Mouse (Mus musculus): ENCODE measurements at regions not wholly inside any gene's neighbourhood (a gene's known extent, or its start where the extent isn't known, plus 50 kb on each side); places are given as distances from the start of the nearest gene placed in this dataset.

DNA sequence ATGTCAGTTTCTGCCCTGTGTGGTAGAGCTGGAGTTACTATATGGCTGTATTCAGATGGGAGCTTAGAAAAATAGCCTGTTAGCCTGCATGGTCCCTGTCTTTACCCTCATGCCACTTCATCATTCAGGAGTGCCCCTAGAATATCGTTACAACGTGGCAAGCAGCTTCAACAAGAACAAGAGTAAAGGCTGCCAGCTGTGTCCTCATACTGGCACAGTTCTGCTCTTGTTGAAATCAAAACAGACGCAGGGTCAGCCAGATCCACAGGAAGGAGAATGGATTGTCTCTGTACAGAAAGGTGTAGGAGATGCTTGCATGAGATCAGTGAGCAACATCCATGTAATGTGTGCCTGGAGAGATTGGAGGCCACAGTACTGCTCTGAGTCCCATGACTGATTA lies 122.4 kb upstream of the Jade1 start:
- H3K4me3 ChIP-seq (ENCODE audit: low read depth, low read length), result no peak overlapping the region
- no peak for ATAC-seq (ENCODE audit: low read depth)
- H3K27ac ChIP-seq (ENCODE audit: low read length), result no peak overlapping the region
- H3K4me2 ChIP-seq (ENCODE audit: low read depth, low read length), result no peak overlapping the region
- no peaks in the 10 kb centered on the region for H3K9me3 ChIP-seq (replicated peaks; ENCODE audit: control insufficient read depth, low read length)
- no peaks in the 10 kb centered on the region for H3K36me3 ChIP-seq (ENCODE audit: control insufficient read depth, insufficient read depth)
- no peaks in the 10 kb centered on the region for H3K27me3 ChIP-seq (ENCODE audit: control insufficient read depth, insufficient read depth, low read depth, low read length)
- H3K9ac ChIP-seq (ENCODE audit: low read depth, low read length), result no peak overlapping the region
- H3K4me1 ChIP-seq (ENCODE audit: control insufficient read depth, low read depth, low read length), result no peaks in the 10 kb centered on the region
- WGBS (ENCODE audit: insufficient replicate concordance), result 60% methylated on average over 3 of the region's 3 CpGs

DNA sequence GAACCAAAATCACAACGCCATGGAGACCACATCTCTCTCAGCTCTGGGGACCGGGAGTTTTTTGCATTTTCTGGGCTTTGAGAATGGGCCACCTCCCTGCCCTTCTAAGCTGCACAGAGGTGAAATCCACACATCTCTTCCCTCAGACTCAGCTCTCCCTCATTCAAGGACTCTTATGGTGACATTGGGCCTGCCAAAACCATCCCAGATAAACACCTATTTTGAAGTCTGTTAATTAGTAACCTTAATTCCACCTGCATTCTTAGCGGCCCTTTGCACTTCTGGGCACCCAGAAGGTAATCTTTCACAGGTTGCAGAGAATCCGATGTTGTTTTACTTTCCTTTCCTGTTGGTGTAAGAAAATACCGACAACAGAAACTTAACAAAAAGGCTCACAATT lies 123.2 kb upstream of the Jade1 start:
- ATAC-seq (ENCODE audit: low read depth), result no peak
- WGBS (ENCODE audit: insufficient replicate concordance), result 60% methylated on average over 5 of the region's 5 CpGs
- H3K27ac ChIP-seq (ENCODE audit: low read length), result no peak overlapping the region

DNA sequence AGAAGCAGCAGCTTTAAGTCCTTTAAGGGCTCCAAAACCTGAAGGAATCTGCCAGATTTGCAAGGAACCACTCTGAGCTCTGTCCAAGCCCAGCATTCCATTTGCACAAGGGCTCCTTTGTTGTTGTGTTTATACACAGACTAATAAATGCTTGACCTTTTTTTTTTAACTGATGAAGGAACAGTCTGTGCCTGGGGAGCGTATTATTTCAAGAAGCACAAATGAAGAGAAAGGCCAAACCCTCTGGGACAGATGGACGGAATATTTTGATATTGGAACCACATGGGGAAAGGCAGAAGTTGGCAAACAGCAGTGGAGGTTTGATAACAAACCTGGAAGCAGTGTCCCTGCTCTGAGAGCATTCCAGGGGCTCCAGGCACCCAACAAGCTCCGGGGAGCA lies 125.3 kb upstream of the Jade1 start:
- WGBS (ENCODE audit: insufficient replicate concordance), result 56% methylated on average over 3 of the region's 3 CpGs

More for the DNA sequence above, 123.2 kb upstream of the Jade1 start:
- Histone ChIP-seq H3K27me3 (ENCODE audit: control insufficient read depth, insufficient read depth, low read depth, low read length) (no peaks in the 10 kb centered on the region), H3K4me2 (ENCODE audit: low read depth, low read length) (no peak overlapping the region), H3K9me3 (replicated peaks; ENCODE audit: control insufficient read depth, low read length) (no peaks in the 10 kb centered on the region), H3K9ac (ENCODE audit: low read depth, low read length) (no peak overlapping the region), H3K36me3 (ENCODE audit: control insufficient read depth, insufficient read depth) (no peaks in the 10 kb centered on the region), H3K4me1 (ENCODE audit: control insufficient read depth, low read depth, low read length) (no peaks in the 10 kb centered on the region), H3K4me3 (ENCODE audit: low read depth, low read length) (no peak overlapping the region)

DNA sequence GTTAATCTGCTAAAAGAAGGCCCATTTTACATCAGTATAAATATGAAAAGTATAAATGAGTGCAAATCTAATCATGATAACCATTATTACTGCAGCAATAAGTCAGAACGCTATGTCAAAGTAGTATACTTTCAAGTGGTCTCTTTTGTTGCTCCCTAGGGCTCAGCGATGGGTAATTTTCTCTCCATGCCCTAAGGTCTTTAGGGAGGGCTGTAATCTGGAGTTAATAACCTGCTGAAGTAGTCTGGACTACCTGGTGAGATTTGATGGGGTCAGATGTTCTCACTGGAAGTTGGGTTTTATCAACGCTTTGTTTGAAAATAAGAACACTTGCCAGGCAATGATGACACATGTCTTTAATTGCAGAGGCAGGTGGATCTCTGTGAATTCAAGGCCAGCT lies 128.6 kb upstream of the Jade1 start:
- Histone ChIP-seq H3K4me3 (ENCODE audit: low read depth, low read length) (no peak overlapping the region), H3K9me3 (replicated peaks; ENCODE audit: control insufficient read depth, low read length) (no peaks in the 10 kb centered on the region), H3K27me3 (ENCODE audit: control insufficient read depth, insufficient read depth, low read depth, low read length) (no peaks in the 10 kb centered on the region), H3K9ac (ENCODE audit: low read depth, low read length) (no peak overlapping the region), H3K27ac (ENCODE audit: low read length) (no peak overlapping the region), H3K4me1 (ENCODE audit: control insufficient read depth, low read depth, low read length) (no peaks in the 10 kb centered on the region), H3K36me3 (ENCODE audit: control insufficient read depth, insufficient read depth) (no peaks in the 10 kb centered on the region), H3K4me2 (ENCODE audit: low read depth, low read length) (no peak overlapping the region)
- 72% methylated on average over 3 of the region's 3 CpGs for WGBS (ENCODE audit: insufficient replicate concordance)
- no peak for ATAC-seq (ENCODE audit: low read depth)

More for the DNA sequence above, 125.3 kb upstream of the Jade1 start:
- H3K4me1 ChIP-seq (ENCODE audit: control insufficient read depth, low read depth, low read length), result no peaks in the 10 kb centered on the region
- no peaks in the 10 kb centered on the region for H3K36me3 ChIP-seq (ENCODE audit: control insufficient read depth, insufficient read depth)
- no peak overlapping the region for H3K4me2 ChIP-seq (ENCODE audit: low read depth, low read length)
- no peak overlapping the region for H3K27ac ChIP-seq (ENCODE audit: low read length)
- H3K9ac ChIP-seq (ENCODE audit: low read depth, low read length), result no peak overlapping the region
- ATAC-seq (ENCODE audit: low read depth), result no peak
- no peaks in the 10 kb centered on the region for H3K9me3 ChIP-seq (replicated peaks; ENCODE audit: control insufficient read depth, low read length)
- no peak overlapping the region for H3K4me3 ChIP-seq (ENCODE audit: low read depth, low read length)
- no peaks in the 10 kb centered on the region for H3K27me3 ChIP-seq (ENCODE audit: control insufficient read depth, insufficient read depth, low read depth, low read length)

DNA sequence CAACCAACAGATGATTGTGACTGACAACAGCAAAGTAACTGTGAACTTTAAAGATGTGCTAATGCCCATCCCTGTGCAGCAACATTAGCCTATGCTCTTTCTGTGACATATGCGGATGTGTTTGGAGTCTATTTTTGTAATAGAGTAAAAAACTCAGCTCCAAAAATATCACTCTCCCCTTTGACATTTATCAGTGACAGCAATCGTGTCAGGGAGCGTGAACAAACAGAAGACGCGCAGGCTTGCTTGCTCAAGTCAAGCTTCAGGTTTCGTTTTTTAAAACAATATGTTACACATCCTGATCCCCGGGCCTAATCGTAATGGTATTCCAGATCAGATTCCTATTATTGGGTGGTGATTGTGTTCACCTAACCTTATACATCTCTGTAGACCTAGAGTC lies 129.7 kb upstream of the Jade1 start:
- H3K27me3 ChIP-seq (ENCODE audit: control insufficient read depth, insufficient read depth, low read depth, low read length), result no peaks in the 10 kb centered on the region
- H3K4me1 ChIP-seq (ENCODE audit: control insufficient read depth, low read depth, low read length), result no peaks in the 10 kb centered on the region
- no peak overlapping the region for H3K4me3 ChIP-seq (ENCODE audit: low read depth, low read length)
- ATAC-seq (ENCODE audit: low read depth), result no peak
- H3K4me2 ChIP-seq (ENCODE audit: low read depth, low read length), result no peak overlapping the region
- WGBS (ENCODE audit: insufficient replicate concordance), result 71% methylated on average over 8 of the region's 8 CpGs
- no peaks in the 10 kb centered on the region for H3K9me3 ChIP-seq (replicated peaks; ENCODE audit: control insufficient read depth, low read length)
- no peaks in the 10 kb centered on the region for H3K36me3 ChIP-seq (ENCODE audit: control insufficient read depth, insufficient read depth)
- no peak overlapping the region for H3K9ac ChIP-seq (ENCODE audit: low read depth, low read length)
- no peak overlapping the region for H3K27ac ChIP-seq (ENCODE audit: low read length)

DNA sequence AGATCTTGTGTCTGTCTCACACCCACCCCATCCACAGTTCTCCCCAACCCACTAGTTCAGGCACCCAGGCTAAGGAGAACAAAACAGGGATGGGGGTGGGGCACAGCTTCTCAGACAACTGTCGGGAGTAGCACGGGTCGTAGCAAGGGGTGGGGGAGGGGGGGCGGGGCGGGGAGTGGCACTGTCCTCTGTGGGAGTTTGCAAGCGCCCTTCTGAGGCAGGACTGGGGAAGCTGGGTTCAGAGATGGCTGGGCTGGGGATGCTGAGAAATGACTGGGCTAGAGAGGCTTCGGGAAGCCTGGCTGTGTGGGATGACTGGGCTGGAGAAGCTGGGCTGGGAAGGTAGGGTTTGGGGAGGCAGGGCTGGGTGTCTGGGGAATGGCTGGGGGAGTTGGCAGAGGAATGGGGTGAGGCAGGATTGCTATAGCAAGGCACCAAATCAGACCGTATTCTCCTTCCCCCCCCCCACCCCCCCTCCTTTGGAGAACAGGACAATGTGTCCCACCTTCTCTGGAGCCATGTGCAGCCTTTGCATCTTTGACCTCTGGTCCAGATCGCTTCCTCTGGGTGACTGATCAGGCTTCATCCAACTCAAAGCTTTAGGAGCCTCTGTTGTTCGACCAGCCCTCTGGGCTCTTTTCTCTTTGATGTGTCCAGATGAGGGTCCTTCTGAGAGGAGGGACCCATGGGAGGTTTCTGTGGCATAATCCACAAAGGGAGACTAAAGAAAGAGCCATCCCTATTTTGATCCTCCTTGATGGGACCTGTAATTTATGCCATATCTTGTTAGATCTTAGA lies 131.2 kb upstream of the Jade1 start:
- 13% methylated on average over 10 of the region's 10 CpGs for WGBS (ENCODE audit: insufficient replicate concordance)
- no peak overlapping the region for H3K4me3 ChIP-seq (ENCODE audit: low read depth, low read length)
- ATAC-seq (ENCODE audit: low read depth), result no peak

DNA sequence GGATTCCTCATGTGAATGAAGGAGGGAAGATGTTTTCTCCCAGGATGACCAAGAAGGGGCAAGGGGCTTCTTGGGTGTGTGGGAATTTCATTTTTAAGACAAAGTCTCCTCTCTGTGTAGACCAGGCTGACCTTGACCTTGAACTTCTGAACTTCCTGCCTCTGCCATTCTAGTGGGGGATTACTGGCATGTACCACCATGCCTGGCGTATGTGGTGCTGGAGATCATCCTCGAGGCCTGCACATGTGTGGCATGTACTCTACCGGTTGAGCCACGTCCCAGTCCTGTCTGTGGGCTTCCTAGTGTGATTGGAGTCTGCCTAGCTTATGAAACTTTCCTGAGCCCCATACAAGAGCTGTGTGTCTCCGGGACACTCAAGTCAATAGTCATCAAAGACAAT lies 131.9 kb upstream of the Jade1 start:
- 47% methylated on average over 5 of the region's 5 CpGs for WGBS (ENCODE audit: insufficient replicate concordance)
- no peak for ATAC-seq (ENCODE audit: low read depth)
- H3K4me2 ChIP-seq (ENCODE audit: low read depth, low read length), result no peak overlapping the region

More for the DNA sequence above, 131.2 kb upstream of the Jade1 start:
- no peaks in the 10 kb centered on the region for H3K9me3 ChIP-seq (replicated peaks; ENCODE audit: control insufficient read depth, low read length)
- no peaks in the 10 kb centered on the region for H3K27me3 ChIP-seq (ENCODE audit: control insufficient read depth, insufficient read depth, low read depth, low read length)
- H3K27ac ChIP-seq (ENCODE audit: low read length), result no peak overlapping the region
- H3K9ac ChIP-seq (ENCODE audit: low read depth, low read length), result no peak overlapping the region
- no peak overlapping the region for H3K4me2 ChIP-seq (ENCODE audit: low read depth, low read length)
- no peaks in the 10 kb centered on the region for H3K4me1 ChIP-seq (ENCODE audit: control insufficient read depth, low read depth, low read length)
- H3K36me3 ChIP-seq (ENCODE audit: control insufficient read depth, insufficient read depth), result no peaks in the 10 kb centered on the region

DNA sequence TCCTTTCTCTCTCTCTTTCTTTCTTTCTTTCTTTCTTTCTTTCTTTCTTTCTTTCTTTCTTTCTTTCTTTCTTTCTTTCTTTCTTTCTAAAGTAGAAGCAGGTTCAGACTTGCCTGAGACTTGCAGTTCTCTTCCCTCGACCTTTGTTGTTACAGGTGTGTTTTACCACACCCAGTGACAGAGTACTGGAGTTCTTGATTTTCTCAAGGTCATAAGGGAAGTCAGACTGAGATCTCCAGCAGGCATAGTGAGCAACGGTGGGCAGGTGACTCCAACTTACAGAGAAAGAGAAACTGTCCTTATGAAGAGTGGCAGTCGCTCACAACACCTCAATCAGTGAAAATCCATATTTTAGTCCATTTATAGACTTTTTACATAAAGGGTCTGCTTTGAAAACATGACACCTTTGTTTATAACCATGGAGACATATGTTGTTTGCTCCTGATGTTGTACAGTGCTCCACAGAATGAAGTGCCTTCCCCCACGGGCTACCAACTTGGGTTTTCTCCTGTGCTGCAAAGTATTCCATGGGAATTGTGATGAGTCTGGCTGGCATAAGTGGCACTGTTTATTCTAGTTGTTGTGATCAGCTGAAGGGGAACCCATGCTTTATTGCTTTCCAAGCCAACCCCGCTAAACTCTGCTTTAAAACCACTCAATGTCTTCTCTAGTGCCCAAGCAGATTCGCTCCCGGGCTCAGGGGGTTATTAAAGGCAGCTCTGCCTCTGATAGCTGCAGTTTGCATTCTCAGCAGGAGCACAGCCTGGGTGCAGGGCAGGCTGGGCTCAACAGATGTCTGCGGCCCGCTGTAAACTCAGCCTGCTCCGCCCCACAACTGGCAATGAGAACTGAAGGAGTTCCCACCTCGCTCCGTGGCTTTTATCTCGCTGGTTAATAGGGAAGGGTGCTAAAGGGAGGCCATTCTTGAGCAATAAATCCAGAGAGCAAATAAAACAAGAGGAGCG lies 132.6 kb upstream of the Jade1 start:
- Histone ChIP-seq H3K4me2 (ENCODE audit: low read depth, low read length) (no peak overlapping the region), H3K4me1 (ENCODE audit: control insufficient read depth, low read depth, low read length) (no peaks in the 10 kb centered on the region), H3K27me3 (ENCODE audit: control insufficient read depth, insufficient read depth, low read depth, low read length) (no peaks in the 10 kb centered on the region), H3K9me3 (replicated peaks; ENCODE audit: control insufficient read depth, low read length) (no peaks in the 10 kb centered on the region), H3K9ac (ENCODE audit: low read depth, low read length) (no peak overlapping the region), H3K27ac (ENCODE audit: low read length) (no peak overlapping the region), H3K36me3 (ENCODE audit: control insufficient read depth, insufficient read depth) (no peaks in the 10 kb centered on the region), H3K4me3 (ENCODE audit: low read depth, low read length) (no peak overlapping the region)
- no peak for ATAC-seq (ENCODE audit: low read depth)
- 28% methylated on average over 14 of the region's 14 CpGs for WGBS (ENCODE audit: insufficient replicate concordance)

More for the DNA sequence above, 131.9 kb upstream of the Jade1 start:
- Histone ChIP-seq H3K9me3 (replicated peaks; ENCODE audit: control insufficient read depth, low read length) (no peaks in the 10 kb centered on the region), H3K9ac (ENCODE audit: low read depth, low read length) (no peak overlapping the region), H3K27ac (ENCODE audit: low read length) (no peak overlapping the region), H3K4me1 (ENCODE audit: control insufficient read depth, low read depth, low read length) (no peaks in the 10 kb centered on the region), H3K4me3 (ENCODE audit: low read depth, low read length) (no peak overlapping the region), H3K27me3 (ENCODE audit: control insufficient read depth, insufficient read depth, low read depth, low read length) (no peaks in the 10 kb centered on the region), H3K36me3 (ENCODE audit: control insufficient read depth, insufficient read depth) (no peaks in the 10 kb centered on the region)

DNA sequence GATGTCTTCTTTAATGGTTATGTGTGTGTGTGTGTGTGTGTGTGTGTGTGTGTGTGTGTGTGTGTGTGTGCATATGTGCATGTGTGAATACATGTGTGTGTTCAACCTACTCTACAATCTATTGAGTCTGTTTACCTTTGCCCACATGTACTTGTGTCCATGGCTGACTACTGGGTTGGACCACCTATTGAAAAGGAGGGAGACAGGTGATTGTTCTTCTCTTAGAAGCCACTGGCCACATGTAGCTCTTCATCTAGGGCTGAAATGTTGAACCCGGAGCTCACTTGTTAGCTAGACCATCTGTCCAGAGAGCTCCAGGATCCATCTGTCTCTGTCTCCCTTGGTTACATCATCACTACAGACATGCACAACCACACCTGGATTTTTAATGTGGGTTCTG lies 141.8 kb upstream of the Jade1 start:
- WGBS (ENCODE audit: insufficient replicate concordance), result 95% methylated on average over 1 of the region's 1 CpGs
- ATAC-seq (ENCODE audit: low read depth), result no peak
- no peaks in the 10 kb centered on the region for H3K36me3 ChIP-seq (ENCODE audit: control insufficient read depth, insufficient read depth)
- H3K9me3 ChIP-seq (replicated peaks; ENCODE audit: control insufficient read depth, low read length), result no peaks in the 10 kb centered on the region
- no peak overlapping the region for H3K27ac ChIP-seq (ENCODE audit: low read length)
- H3K4me1 ChIP-seq (ENCODE audit: control insufficient read depth, low read depth, low read length), result no peaks in the 10 kb centered on the region; the same call in 1 of the 2 replicates
- no peaks in the 10 kb centered on the region for H3K27me3 ChIP-seq (ENCODE audit: control insufficient read depth, insufficient read depth, low read depth, low read length)
- H3K9ac ChIP-seq (ENCODE audit: low read depth, low read length), result no peak overlapping the region
- no peak overlapping the region for H3K4me3 ChIP-seq (ENCODE audit: low read depth, low read length)
- no peak overlapping the region for H3K4me2 ChIP-seq (ENCODE audit: low read depth, low read length)

Data from liver, embryonic 16.5 days (tissue).